Mouse (Mus musculus) limb, embryonic 11.5 days (tissue): Measurements from ENCODE around the gene Sag. TPM values are rescaled to one million over a fixed set of nuclear protein-coding genes. Genes with fewer than 3 reads are reported as not detected.

Experiments
- ATAC-seq: fragments of 200-750 bp; cut with Nextera tagmentation; 2 replicates; pipeline ENCODE4 v1.8.0; 2017; ENCODE audit warnings: low read depth; ENCODE audit not compliant: insufficient number of reproducible peaks, low FRiP score, low TSS enrichment
- DNase-seq: peaks from one replicate; pipeline ENCODE4 v3.0.0-alpha.2; 2015; ENCODE audit warnings: low spot score
- H3K27ac ChIP-seq: fragments of 300-500 bp; sonication (generic); replicated peaks from 2 replicates; pipeline ENCODE4 v1.5.1; 2014; ENCODE audit warnings: low read depth, mild to moderate bottlenecking, low read length
- H3K27me3 ChIP-seq: fragments of 300-500 bp; sonication (generic); 2 replicates; pipeline ENCODE4 v1.6.1; 2014; ENCODE audit warnings: mild to moderate bottlenecking, low read length, mixed read lengths; ENCODE audit not compliant: control insufficient read depth, insufficient read depth
- H3K36me3 ChIP-seq: fragments of 300-500 bp; sonication (generic); 2 replicates; pipeline ENCODE4 v1.6.1; 2014; ENCODE audit warnings: mild to moderate bottlenecking, low read length, moderate library complexity, mixed read lengths; ENCODE audit not compliant: control insufficient read depth, insufficient read depth
- H3K4me1 ChIP-seq: fragments of 300-500 bp; sonication (generic); 2 replicates; pipeline ENCODE4 v1.6.1; 2014; ENCODE audit warnings: low read length, mixed read lengths; ENCODE audit not compliant: control insufficient read depth, insufficient read depth
- H3K4me2 ChIP-seq: fragments of 300-500 bp; sonication (generic); 2 replicates; pipeline ENCODE4 v1.6.1; 2014; ENCODE audit warnings: low read depth, mild to moderate bottlenecking, moderate library complexity; ENCODE audit not compliant: severe bottlenecking
- H3K4me3 ChIP-seq: fragments of 300-500 bp; sonication (generic); 2 replicates; pipeline ENCODE4 v1.5.1; 2014; ENCODE audit warnings: low read depth, low read length
- H3K9ac ChIP-seq: fragments of 300-500 bp; sonication (generic); 2 replicates; pipeline ENCODE4 v1.6.1; 2014; ENCODE audit warnings: mild to moderate bottlenecking, low read length
- H3K9me3 ChIP-seq: fragments of 300-500 bp; sonication (generic); 2 replicates; pipeline ENCODE4 v1.6.1; 2016; ENCODE audit warnings: low read length; ENCODE audit not compliant: control insufficient read depth
- WGBS: fragments of 180-500 bp; shearing (Covaris S2); extraction: QIAGEN DNeasy Blood & Tissue Kit; methylation state at CpG from one replicate; pipeline ENCODE4 v1.1.7; 2014; 5-methylcytosine and 5-hydroxymethylcytosine counted together
- polyA plus RNA-seq: library from polyadenylated mRNA; unstranded; fragments of >200 nt; fragmentation: Nextera tagmentation; extraction: Ambion mirVana; gene quantifications from 2 replicates; pipeline ENCODE4 v1.2.1, GENCODE M21; 2014

Gene Sag
- polyA plus RNA-seq, 1 experiment from 2014 or later = 2.3 TPM

GRCm38 (mm10) chr1:87798306-87798705, 5.2 kb upstream of the Sag start:
- WGBS = 80% methylated on average over 2 of the region's 2 CpGs
- H3K4me1 ChIP-seq = no peaks in the 10 kb centered on the region
- no peak overlapping the region for H3K4me2 ChIP-seq
- no peaks in the 10 kb centered on the region for H3K27me3 ChIP-seq
- ATAC-seq (no peak), DNase-seq (no peak)
- H3K27ac ChIP-seq = no peak overlapping the region
- no peaks in the 10 kb centered on the region for H3K9me3 ChIP-seq
- peaks cover 3% of the 10 kb centered on the region; the same call in 1 of the 2 replicates for H3K36me3 ChIP-seq
- no peak overlapping the region for H3K9ac ChIP-seq
- H3K4me3 ChIP-seq = no peak overlapping the region

DNA sequence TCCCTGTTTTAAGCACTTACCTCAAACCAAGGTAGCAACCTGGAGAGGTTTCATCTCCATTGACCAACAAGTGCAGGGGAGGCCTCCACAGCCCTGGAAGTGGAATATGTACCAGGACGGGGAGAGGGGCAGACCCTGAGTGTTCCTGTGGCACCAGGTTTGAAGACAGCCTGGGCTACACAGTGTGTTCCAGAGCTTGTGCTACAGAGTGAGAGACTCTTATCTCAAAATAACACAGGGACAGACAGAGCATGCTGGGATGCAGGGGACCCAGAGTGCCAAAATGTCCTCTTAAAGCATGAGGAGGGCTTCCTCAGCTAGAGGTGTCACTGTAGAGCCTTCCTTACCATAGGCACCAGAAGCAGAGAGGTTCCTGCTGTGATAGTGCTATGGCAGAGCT, 4.3 kb downstream of the Sag start:
- DNase-seq (no peak), ATAC-seq (no peak)
- Histone ChIP-seq H3K4me3 (no peak overlapping the region), H3K36me3 (no peaks in the 10 kb centered on the region), H3K27ac (no peak overlapping the region), H3K4me2 (no peak overlapping the region), H3K4me1 (no peaks in the 10 kb centered on the region), H3K9ac (no peak overlapping the region), H3K9me3 (no peaks in the 10 kb centered on the region), H3K27me3 (no peaks in the 10 kb centered on the region)
- WGBS = 71% methylated on average over 1 of the region's 1 CpGs

DNA sequence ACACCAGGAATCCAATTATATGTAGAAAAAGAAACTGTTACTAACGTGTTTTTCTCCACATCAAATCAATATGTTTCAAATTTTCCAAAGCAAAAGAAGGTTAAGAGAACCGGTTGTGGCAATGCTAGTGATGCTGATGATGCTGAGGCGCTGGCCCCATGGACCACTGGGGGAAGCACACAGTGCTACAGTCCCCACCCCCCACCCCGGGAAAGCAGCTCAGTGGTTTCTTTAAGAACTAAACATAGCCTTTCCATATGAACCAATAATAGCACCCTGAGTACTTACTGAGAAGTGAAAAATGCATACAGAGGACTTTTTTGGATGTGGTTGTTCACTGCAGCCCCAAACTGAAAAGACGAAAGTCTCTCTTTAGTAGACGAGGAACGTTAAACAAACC, 7.9 kb downstream of the Sag start:
- ATAC-seq (no peak), DNase-seq (no peak)
- Histone ChIP-seq H3K4me3 (no peak overlapping the region), H3K36me3 (no peaks in the 10 kb centered on the region), H3K27me3 (no peaks in the 10 kb centered on the region), H3K9me3 (no peaks in the 10 kb centered on the region), H3K27ac (no peak overlapping the region), H3K4me1 (no peaks in the 10 kb centered on the region), H3K4me2 (no peak overlapping the region), H3K9ac (no peak overlapping the region)
- WGBS = 88% methylated on average over 7 of the region's 7 CpGs

GRCm38 (mm10) chr1:87812061-87812460, 8.6 kb downstream of the Sag start:
- H3K4me2 ChIP-seq = no peak overlapping the region
- no peak for ATAC-seq
- no peaks in the 10 kb centered on the region for H3K36me3 ChIP-seq
- no peak overlapping the region for H3K4me3 ChIP-seq
- H3K4me1 ChIP-seq = no peaks in the 10 kb centered on the region
- H3K27me3 ChIP-seq = no peaks in the 10 kb centered on the region
- DNase-seq = no peak
- H3K27ac ChIP-seq = no peak overlapping the region
- no peak overlapping the region for H3K9ac ChIP-seq
- no peaks in the 10 kb centered on the region for H3K9me3 ChIP-seq
- 84% methylated on average over 10 of the region's 10 CpGs for WGBS

GRCm38 (mm10) chr1:87813155-87813554, 9.7 kb downstream of the Sag start:
- H3K9me3 ChIP-seq = no peaks in the 10 kb centered on the region
- H3K4me3 ChIP-seq = no peak overlapping the region
- 88% methylated on average over 6 of the region's 6 CpGs for WGBS
- H3K9ac ChIP-seq = no peak overlapping the region
- no peaks in the 10 kb centered on the region for H3K4me1 ChIP-seq
- H3K27me3 ChIP-seq = no peaks in the 10 kb centered on the region
- no peak overlapping the region for H3K27ac ChIP-seq
- ATAC-seq (no peak), DNase-seq (no peak)
- no peak overlapping the region for H3K4me2 ChIP-seq
- H3K36me3 ChIP-seq = no peaks in the 10 kb centered on the region

- Histone ChIP-seq H3K27ac (no peak overlapping the region), H3K27me3 (no peaks in the 10 kb centered on the region), H3K9me3 (no peaks in the 10 kb centered on the region), H3K36me3 (no peaks in the 10 kb centered on the region), H3K9ac (no peak overlapping the region), H3K4me3 (no peak overlapping the region), H3K4me1 (no peaks in the 10 kb centered on the region), H3K4me2 (no peak overlapping the region)
- ATAC-seq (no peak), DNase-seq (no peak)
- WGBS = 80% methylated on average over 7 of the region's 7 CpGs
These were observed 10.2 kb downstream of the Sag start for GRCm38 (mm10) chr1:87813681-87814080.

- H3K4me3 ChIP-seq = no peak overlapping the region
- ATAC-seq = no peak
- WGBS = 89% methylated on average over 10 of the region's 10 CpGs
- H3K9ac ChIP-seq = no peak overlapping the region
- no peak for DNase-seq
- H3K4me2 ChIP-seq = no peak overlapping the region
- no peak overlapping the region for H3K27ac ChIP-seq
- H3K4me1 ChIP-seq = no peaks in the 10 kb centered on the region
- no peaks in the 10 kb centered on the region for H3K27me3 ChIP-seq
- no peaks in the 10 kb centered on the region for H3K9me3 ChIP-seq
- no peaks in the 10 kb centered on the region for H3K36me3 ChIP-seq
These were observed 21.0 kb downstream of the Sag start for GRCm38 (mm10) chr1:87824420-87824995.

DNA sequence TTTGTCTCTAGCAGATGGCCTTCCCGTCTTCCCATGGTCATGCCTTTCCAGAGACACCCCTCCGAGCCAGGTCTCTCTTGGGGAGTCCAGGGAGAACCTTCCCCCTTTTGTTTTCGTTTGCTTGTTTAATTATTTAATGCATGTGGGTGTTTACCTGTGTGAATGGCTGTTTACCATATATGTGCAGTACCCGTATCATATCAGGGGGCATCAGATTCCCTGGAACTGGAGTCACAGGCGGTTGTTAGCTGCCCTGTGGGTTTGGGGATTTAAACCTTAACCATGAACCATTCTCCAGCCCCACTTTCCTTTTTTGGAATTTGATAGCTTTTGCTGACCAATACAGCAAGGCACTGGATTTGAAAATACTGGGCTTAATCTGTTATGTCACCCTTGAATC, 21.8 kb downstream of the Sag start:
- H3K4me3 ChIP-seq = no peak overlapping the region
- no peaks in the 10 kb centered on the region for H3K36me3 ChIP-seq
- H3K9me3 ChIP-seq = no peaks in the 10 kb centered on the region
- WGBS = 87% methylated on average over 5 of the region's 5 CpGs
- no peaks in the 10 kb centered on the region for H3K4me1 ChIP-seq
- H3K9ac ChIP-seq = no peak overlapping the region
- H3K27me3 ChIP-seq = no peaks in the 10 kb centered on the region
- H3K4me2 ChIP-seq = no peak overlapping the region
- ATAC-seq = no peak
- no peak overlapping the region for H3K27ac ChIP-seq
- DNase-seq = no peak

- Histone ChIP-seq H3K27ac (no peak overlapping the region), H3K4me3 (no peak overlapping the region), H3K36me3 (no peaks in the 10 kb centered on the region), H3K4me2 (no peak overlapping the region), H3K9ac (no peak overlapping the region), H3K9me3 (no peaks in the 10 kb centered on the region), H3K27me3 (no peaks in the 10 kb centered on the region), H3K4me1 (no peaks in the 10 kb centered on the region)
- no peak for ATAC-seq
- DNase-seq = no peak
- 90% methylated on average over 6 of the region's 6 CpGs for WGBS
These were observed 22.5 kb downstream of the Sag start for GRCm38 (mm10) chr1:87825991-87826390.
